Mouse (Mus musculus): Measurements from ENCODE around the gene Olfr1053.
"Not testable (repeated sequence)": the region's sequence is repeated elsewhere in the genome, so short reads cannot be mapped to it uniquely, and the experiment has no call there.

Gene Olfr1053

GRCm38 (mm10) chr2:86315184-86315583, at the start of gene Olfr1053:
Olfr1053 (minus strand) TSS chr2:86315284.
- DNase-seq (ENCODE audit: low read depth, low spot score): no peak

- no peak for DNase-seq (ENCODE audit: low read depth, low spot score)
Observed at GRCm38 (mm10) chr2:86362369-86362768, 47.3 kb upstream of the Olfr1053 start, which contains the start of gene Olfr1056. Olfr1056 (minus strand) TSS chr2:86362469.

GRCm38 (mm10) chr2:86351751-86352150, 36.7 kb upstream of the Olfr1053 start:
- DNase-seq (ENCODE audit: low read depth, low spot score): not testable (repeated sequence)

- no peak for DNase-seq (ENCODE audit: low read depth, low spot score)
Observed at GRCm38 (mm10) chr2:86350184-86350583, 35.1 kb upstream of the Olfr1053 start, which contains the start of gene Olfr1055. Olfr1055 (minus strand) TSS chr2:86350284.

GRCm38 (mm10) chr2:86335333-86335732, 20.2 kb upstream of the Olfr1053 start, which contains the start of gene Olfr1054:
Olfr1054 (minus strand) TSS chr2:86335433.
- DNase-seq (ENCODE audit: low read depth, low spot score): no peak

GRCm38 (mm10) chr2:86292155-86292554, 22.9 kb downstream of the Olfr1053 start, which contains the start of gene Olfr1052:
Olfr1052 (plus strand) TSS chr2:86292455.
- DNase-seq (ENCODE audit: low read depth, low spot score): no peak

- not testable (repeated sequence) for DNase-seq (ENCODE audit: low read depth, low spot score)
Observed at GRCm38 (mm10) chr2:86278988-86279387, 36.1 kb downstream of the Olfr1053 start, which contains the start of gene Olfr1051. Olfr1051 (minus strand) TSS chr2:86279088.
